Mouse (Mus musculus): ENCODE measurements around the gene Snx29.

GRCm38 (mm10) chr16:11563846-11564245, 241.1 kb downstream of the Snx29 start:
- TF ChIP-seq POLR2A (IDR thresholded peaks at IDR 0.05; ENCODE audit: insufficient read depth, low read depth, low read length) (no peak), CTCF (IDR thresholded peaks at IDR 0.05; ENCODE audit: insufficient read depth, low read depth, low read length) (no peak)
